Mouse (Mus musculus) stomach, embryonic 15.5 days (tissue): ENCODE data around the gene Rarg. TPM values are rescaled to one million over a fixed set of nuclear protein-coding genes. Genes with fewer than 3 reads are reported as not detected.
A peak's percentile ranks its signal among the peaks of the same experiment; 100 is the strongest.

Experiments
- ATAC-seq: fragments of 200-750 bp; cut with Nextera tagmentation; 2 replicates; pipeline ENCODE4 v1.8.0; 2017; ENCODE audit warnings: low read depth, moderate number of reproducible peaks, moderate TSS enrichment; ENCODE audit not compliant: insufficient read depth, low FRiP score
- H3K27ac ChIP-seq: fragments of 300-500 bp; sonication (generic); 2 replicates; pipeline ENCODE4 v1.5.1; 2015; ENCODE audit warnings: mild to moderate bottlenecking, inconsistent platforms
- H3K27me3 ChIP-seq: fragments of 300-500 bp; sonication (generic); replicated peaks from 2 replicates; pipeline ENCODE4 v1.6.1; 2015; ENCODE audit warnings: inconsistent platforms
- H3K36me3 ChIP-seq: fragments of 300-500 bp; sonication (generic); 2 replicates; pipeline ENCODE4 v1.6.1; 2015; ENCODE audit warnings: inconsistent platforms
- H3K4me1 ChIP-seq: fragments of 300-500 bp; sonication (generic); 2 replicates; pipeline ENCODE4 v1.6.1; 2015; ENCODE audit warnings: inconsistent platforms
- H3K4me2 ChIP-seq: fragments of 300-500 bp; sonication (generic); 2 replicates; pipeline ENCODE4 v1.6.1; 2015; ENCODE audit warnings: mild to moderate bottlenecking, inconsistent platforms
- H3K4me3 ChIP-seq: fragments of 300-500 bp; sonication (generic); replicated peaks from 2 replicates; pipeline ENCODE4 v1.5.1; 2015; ENCODE audit warnings: inconsistent platforms
- H3K9ac ChIP-seq: fragments of 300-500 bp; sonication (generic); 2 replicates; pipeline ENCODE4 v1.6.1; 2015; ENCODE audit warnings: inconsistent platforms
- H3K9me3 ChIP-seq: fragments of 300-500 bp; sonication (generic); 2 replicates; pipeline ENCODE4 v1.6.1; 2016; ENCODE audit warnings: inconsistent platforms
- WGBS: fragments of 180-500 bp; shearing (Covaris S2); methylation state at CpG from one replicate; pipeline ENCODE4 v1.1.7; 2015; 5-methylcytosine and 5-hydroxymethylcytosine counted together
- polyA plus RNA-seq: library from polyadenylated mRNA; unstranded; fragments of >200 nt; fragmentation: Nextera tagmentation; extraction: Ambion mirVana; gene quantifications from 2 replicates; pipeline ENCODE4 v1.2.1, GENCODE M21; 2015

Gene Rarg
- polyA plus RNA-seq, 1 experiment from 2014 or later: 33.8 TPM

GRCm38 (mm10) chr15:102193652-102194051, 63.7 kb downstream of the Rarg start:
- no peak overlapping the region for H3K9ac ChIP-seq
- peaks cover 9% of the 10 kb centered on the region; the same call in 1 of the 2 replicates for H3K4me1 ChIP-seq
- no peak overlapping the region for H3K27ac ChIP-seq
- H3K4me3 ChIP-seq: no peak overlapping the region
- 80% methylated on average over 4 of the region's 4 CpGs for WGBS
- H3K36me3 ChIP-seq: no peaks in the 10 kb centered on the region
- no peak for ATAC-seq
- no peaks in the 10 kb centered on the region for H3K27me3 ChIP-seq
- no peaks in the 10 kb centered on the region for H3K9me3 ChIP-seq
- no peak overlapping the region for H3K4me2 ChIP-seq

GRCm38 (mm10) chr15:102192820-102193386, 64.4 kb downstream of the Rarg start:
- no peak overlapping the region for H3K9ac ChIP-seq
- H3K9me3 ChIP-seq: no peaks in the 10 kb centered on the region
- WGBS: 39% methylated on average over 5 of the region's 5 CpGs
- H3K4me2 ChIP-seq: no peak overlapping the region
- no peak for ATAC-seq
- H3K36me3 ChIP-seq: no peaks in the 10 kb centered on the region
- H3K27me3 ChIP-seq: no peaks in the 10 kb centered on the region
- peak overlapping the region; percentile 19; the same call in 1 of the 2 replicates for H3K27ac ChIP-seq
- H3K4me1 ChIP-seq: peaks cover 9% of the 10 kb centered on the region; the same call in 1 of the 2 replicates
- no peak overlapping the region for H3K4me3 ChIP-seq

GRCm38 (mm10) chr15:102192271-102192812, 65.0 kb downstream of the Rarg start:
- Histone ChIP-seq H3K9ac (no peak overlapping the region), H3K36me3 (no peaks in the 10 kb centered on the region; the same call in 1 of the 2 replicates), H3K4me2 (no peak overlapping the region), H3K9me3 (no peaks in the 10 kb centered on the region), H3K4me3 (no peak overlapping the region), H3K27ac (peak overlapping the region; percentile 19; the same call in 1 of the 2 replicates), H3K4me1 (peaks cover 9% of the 10 kb centered on the region; the same call in 1 of the 2 replicates), H3K27me3 (no peaks in the 10 kb centered on the region)
- 56% methylated on average over 7 of the region's 7 CpGs for WGBS
- ATAC-seq: no peak

- H3K9ac ChIP-seq: no peak overlapping the region
- H3K27ac ChIP-seq: no peak overlapping the region
- WGBS: 44% methylated on average over 7 of the region's 7 CpGs
- no peak overlapping the region for H3K4me3 ChIP-seq
- H3K4me2 ChIP-seq: no peak overlapping the region
- H3K9me3 ChIP-seq: no peaks in the 10 kb centered on the region
- peaks cover 9% of the 10 kb centered on the region; the same call in 1 of the 2 replicates for H3K4me1 ChIP-seq
- peak; percentile 6; the same call in 1 of the 2 replicates for ATAC-seq
- H3K36me3 ChIP-seq: no peaks in the 10 kb centered on the region; the same call in 1 of the 2 replicates
- no peaks in the 10 kb centered on the region for H3K27me3 ChIP-seq
Measured at GRCm38 (mm10) chr15:102191699-102192098, 65.6 kb downstream of the Rarg start.

GRCm38 (mm10) chr15:102188883-102189282, 68.4 kb downstream of the Rarg start:
- peak; percentile 41 for ATAC-seq
- no peaks in the 10 kb centered on the region; the same call in 1 of the 2 replicates for H3K36me3 ChIP-seq
- no peaks in the 10 kb centered on the region for H3K9me3 ChIP-seq
- H3K4me3 ChIP-seq: no peak overlapping the region
- H3K27ac ChIP-seq: no peak overlapping the region
- peaks cover 9% of the 10 kb centered on the region; the same call in 1 of the 2 replicates for H3K4me1 ChIP-seq
- H3K27me3 ChIP-seq: no peaks in the 10 kb centered on the region
- WGBS: 48% methylated on average over 6 of the region's 6 CpGs
- no peak overlapping the region for H3K4me2 ChIP-seq
- no peak overlapping the region for H3K9ac ChIP-seq

GRCm38 (mm10) chr15:102188096-102188495, 69.2 kb downstream of the Rarg start:
- Histone ChIP-seq H3K27ac (no peak overlapping the region), H3K4me3 (no peak overlapping the region), H3K4me2 (no peak overlapping the region), H3K9me3 (no peaks in the 10 kb centered on the region), H3K27me3 (no peaks in the 10 kb centered on the region), H3K9ac (no peak overlapping the region), H3K4me1 (peaks cover 9% of the 10 kb centered on the region; the same call in 1 of the 2 replicates), H3K36me3 (no peaks in the 10 kb centered on the region; the same call in 1 of the 2 replicates)
- WGBS: 75% methylated on average over 10 of the region's 10 CpGs
- ATAC-seq: no peak

- no peak for ATAC-seq
- WGBS: 76% methylated on average over 11 of the region's 11 CpGs
- Histone ChIP-seq H3K9ac (no peak overlapping the region), H3K4me2 (no peak overlapping the region), H3K36me3 (peaks cover 3% of the 10 kb centered on the region; the same call in 1 of the 2 replicates), H3K27ac (no peak overlapping the region), H3K4me1 (no peaks in the 10 kb centered on the region; the same call in 1 of the 2 replicates), H3K27me3 (no peaks in the 10 kb centered on the region), H3K9me3 (no peaks in the 10 kb centered on the region), H3K4me3 (no peak overlapping the region)
Measured at GRCm38 (mm10) chr15:102186239-102186638, 71.1 kb downstream of the Rarg start.

Other genes starting within 250 kb of the Rarg start
- gene Krt18, start 229.3 kb downstream of the Rarg start, polyA plus RNA-seq: 448 and 512 TPM in 2 replicates
- gene Eif4b, start 183.7 kb downstream of the Rarg start, polyA plus RNA-seq: 107 and 116 TPM in 2 replicates
- 34.6 and 34.7 TPM in 2 replicates for gene Tns2, start 157.1 kb downstream of the Rarg start, polyA plus RNA-seq
- 25.0 and 25.2 TPM in 2 replicates for gene Spryd3, start 121.3 kb downstream of the Rarg start, polyA plus RNA-seq
- gene Igfbp6, start 113.2 kb downstream of the Rarg start, polyA plus RNA-seq: 13.2 and 18.2 TPM in 2 replicates
- 5.9 and 6.2 TPM in 2 replicates for gene Soat2, start 107.0 kb downstream of the Rarg start, polyA plus RNA-seq
- 44.5 and 52.7 TPM in 2 replicates for gene Zfp740, start 54.3 kb downstream of the Rarg start, polyA plus RNA-seq
- gene Csad, start 52.8 kb downstream of the Rarg start, polyA plus RNA-seq: 63.3 and 64.3 TPM in 2 replicates
- gene Itgb7, start 25.6 kb downstream of the Rarg start, polyA plus RNA-seq: 9.6 and 12.7 TPM in 2 replicates
- 0.27 and 0.30 TPM in 2 replicates for gene Gm9918, start 13.0 kb upstream of the Rarg start, polyA plus RNA-seq
- gene Mfsd5, start 21.9 kb upstream of the Rarg start, polyA plus RNA-seq: 66.3 and 66.4 TPM in 2 replicates
- gene Espl1, start 38.7 kb upstream of the Rarg start, polyA plus RNA-seq: 22.9 and 23.9 TPM in 2 replicates
- gene Pfdn5, start 68.6 kb upstream of the Rarg start, polyA plus RNA-seq: 322 TPM in 2 replicates
- gene Myg1, start 74.2 kb upstream of the Rarg start, polyA plus RNA-seq: 83.5 and 85.5 TPM in 2 replicates
- 55.9 and 67.0 TPM in 2 replicates for gene Aaas, start 93.3 kb upstream of the Rarg start, polyA plus RNA-seq
- gene Sp7, start 109.7 kb upstream of the Rarg start, polyA plus RNA-seq: 1.0 and 1.1 TPM in 2 replicates
- 9.6 and 9.7 TPM in 2 replicates for gene Sp1, start 148.6 kb upstream of the Rarg start, polyA plus RNA-seq
- gene Amhr2, start 187.8 kb upstream of the Rarg start, polyA plus RNA-seq: 0.90 and 1.3 TPM in 2 replicates
- gene Prr13, start 201.5 kb upstream of the Rarg start, polyA plus RNA-seq: 119 and 120 TPM in 2 replicates
- gene Pcbp2, start 213.0 kb upstream of the Rarg start, polyA plus RNA-seq: 182 and 192 TPM in 2 replicates
- 5.0 and 8.1 TPM in 2 replicates for gene Gm10337, start 246.2 kb upstream of the Rarg start, polyA plus RNA-seq